Mouse (Mus musculus) macrophage (primary cell): Measurements from ENCODE around the gene Gstm3. TPM values are rescaled to one million over a fixed set of nuclear protein-coding genes. Genes with fewer than 3 reads are reported as not detected.
"Not testable (repeated sequence)": the region's sequence is repeated elsewhere in the genome, so short reads cannot be mapped to it uniquely, and the experiment has no call there.

Experiments used
- H3K27ac ChIP-seq: fragments of 350-480 bp; formaldehyde crosslinking; 2 replicates; pipeline ENCODE4 v1.9.0; 2021
- H3K36me3 ChIP-seq: fragments of 350-480 bp; formaldehyde crosslinking; 2 replicates; pipeline ENCODE4 v1.9.0; 2021; ENCODE audit errors: inconsistent target
- H3K4me3 ChIP-seq: fragments of 350-480 bp; formaldehyde crosslinking; 2 replicates; pipeline ENCODE4 v1.9.0; 2021; ENCODE audit errors: inconsistent target
- H3K79me2 ChIP-seq: fragments of 350-480 bp; formaldehyde crosslinking; 2 replicates; pipeline ENCODE4 v1.9.0; 2021; ENCODE audit errors: inconsistent target
- WGBS: methylation state at CpG from one replicate; pipeline ENCODE4 v1.1.7; 2026; ENCODE audit warnings: inconsistent platforms; ENCODE audit not compliant: missing documents; 5-methylcytosine and 5-hydroxymethylcytosine counted together
- polyA plus RNA-seq: library from polyadenylated mRNA; stranded (reverse); fragments of 250-400 nt; gene quantifications from 3 replicates; pipeline ENCODE4 v1.2.4, GENCODE M21; 2018; ENCODE audit warnings: inconsistent platforms

Gene Gstm3
- polyA plus RNA-seq, 1 experiment from 2014 or later = not detected

GRCm38 (mm10) chr3:107953906-107954305, 15.2 kb downstream of the Gstm3 start:
- no peak overlapping the region for H3K27ac ChIP-seq
- H3K79me2 ChIP-seq = no peaks in the 10 kb centered on the region
- WGBS = 92% methylated on average over 5 of the region's 5 CpGs
- H3K36me3 ChIP-seq = no peaks in the 10 kb centered on the region
- H3K4me3 ChIP-seq = no peak overlapping the region

GRCm38 (mm10) chr3:107953328-107953755, 15.7 kb downstream of the Gstm3 start:
- Histone ChIP-seq H3K36me3 (no peaks in the 10 kb centered on the region), H3K4me3 (no peak overlapping the region), H3K27ac (no peak overlapping the region), H3K79me2 (no peaks in the 10 kb centered on the region)
- WGBS = 31% methylated on average over 6 of the region's 6 CpGs

- WGBS = 93% methylated on average over 8 of the region's 11 CpGs
- Histone ChIP-seq H3K79me2 (no peaks in the 10 kb centered on the region), H3K4me3 (no peak overlapping the region), H3K27ac (no peak overlapping the region), H3K36me3 (no peaks in the 10 kb centered on the region)
Measured at GRCm38 (mm10) chr3:107950531-107950930, 18.6 kb downstream of the Gstm3 start.

GRCm38 (mm10) chr3:107949461-107949860, 19.6 kb downstream of the Gstm3 start:
- WGBS = 77% methylated on average over 1 of the region's 1 CpGs
- not testable (repeated sequence) for H3K79me2 ChIP-seq, H3K27ac ChIP-seq, H3K36me3 ChIP-seq, H3K4me3 ChIP-seq

DNA sequence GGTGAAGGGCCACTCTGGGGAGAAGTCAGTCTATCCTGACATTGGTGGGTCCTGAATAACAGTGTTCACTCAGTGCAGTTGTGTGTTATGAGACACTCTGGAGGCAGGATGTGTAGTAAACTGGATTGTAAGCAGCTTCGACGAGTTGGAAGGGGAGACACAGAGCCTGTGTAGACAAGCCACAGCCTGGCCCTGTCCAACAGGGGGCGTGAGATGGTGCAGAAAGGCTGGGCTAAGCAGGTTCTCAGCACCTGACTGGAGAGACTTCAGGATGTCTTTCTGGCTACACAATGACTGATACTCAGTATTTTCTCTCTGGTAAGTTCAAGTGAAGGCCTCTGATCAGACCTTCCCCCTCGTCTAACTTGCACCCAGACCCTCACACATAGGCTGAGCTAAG, 23.4 kb downstream of the Gstm3 start:
- Histone ChIP-seq H3K36me3 (no peaks in the 10 kb centered on the region), H3K27ac (no peak overlapping the region), H3K4me3 (no peak overlapping the region), H3K79me2 (no peaks in the 10 kb centered on the region)
- WGBS = 79% methylated on average over 4 of the region's 4 CpGs

DNA sequence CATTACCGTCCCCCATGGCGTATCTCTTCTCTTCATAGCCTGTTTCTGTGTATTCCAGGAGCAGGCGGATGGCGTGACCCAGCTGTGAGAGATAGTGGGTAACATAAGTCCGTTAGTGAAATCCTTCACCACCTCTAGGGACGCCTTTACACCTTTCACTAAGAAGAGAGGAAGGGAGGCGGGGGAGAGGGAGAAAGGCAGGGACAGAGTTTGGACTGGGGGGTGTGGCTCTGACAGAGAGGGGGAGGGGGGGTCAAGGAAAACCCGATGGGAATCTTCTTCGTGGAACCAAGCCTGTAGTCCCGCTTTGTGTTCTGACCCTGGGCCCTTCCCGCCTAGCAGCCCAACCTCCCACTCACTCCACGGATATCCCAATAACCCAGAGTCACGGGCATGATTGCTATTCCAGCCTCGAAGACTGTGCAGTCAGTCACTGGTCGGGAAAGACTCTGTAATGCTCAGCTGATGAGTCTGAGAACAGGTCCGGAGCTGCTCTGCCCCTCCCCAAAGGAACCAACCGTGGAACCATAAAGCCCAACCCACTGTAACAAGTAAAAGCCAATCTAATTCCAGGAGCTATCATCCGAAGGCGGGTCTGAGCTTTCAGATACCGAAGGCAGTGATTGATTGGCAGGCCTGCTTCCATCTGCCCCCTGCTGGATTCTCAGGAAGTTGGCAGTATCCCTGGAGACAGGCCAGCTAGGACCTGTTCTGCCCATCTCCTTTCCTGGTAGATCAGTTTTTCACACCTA, 25.7 kb downstream of the Gstm3 start, which contains the start of gene Gstm6:
TSS of gene Gstm6 (minus strand) at position 511 of the 752 bp plus-strand sequence.
- WGBS = 82% methylated on average over 20 of the region's 20 CpGs
- no peak within 1 kb of the TSS for H3K4me3 ChIP-seq

DNA sequence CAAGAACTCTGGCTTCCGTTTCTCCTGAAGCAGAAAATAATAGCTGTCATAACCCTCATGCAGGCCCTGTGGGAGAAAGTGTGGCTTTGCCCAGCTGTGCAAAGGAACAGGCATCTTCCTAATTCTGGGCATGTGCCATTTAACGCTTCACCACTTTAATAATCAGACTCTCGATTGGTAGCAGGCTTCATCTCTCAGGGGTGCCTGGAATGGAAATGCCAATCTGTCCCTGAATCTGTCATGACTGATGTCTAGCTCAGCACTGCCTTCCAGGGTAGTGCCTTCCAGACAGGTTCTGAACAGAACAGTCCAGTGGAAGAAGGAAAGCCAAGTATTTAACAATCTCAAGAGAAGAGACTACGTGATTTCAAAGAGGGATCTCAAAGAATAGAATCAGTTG, 27.8 kb downstream of the Gstm3 start:
- Histone ChIP-seq H3K4me3 (no peak overlapping the region), H3K27ac (no peak overlapping the region), H3K36me3 (no peaks in the 10 kb centered on the region), H3K79me2 (no peaks in the 10 kb centered on the region)
- 94% methylated on average over 4 of the region's 4 CpGs for WGBS

More for the DNA sequence above, 25.7 kb downstream of the Gstm3 start, which contains the start of gene Gstm6:
- H3K27ac ChIP-seq = no peak within 1 kb of the TSS
- no peaks in the 10 kb centered on the region for H3K36me3 ChIP-seq
- H3K79me2 ChIP-seq = no peaks in the 10 kb centered on the region

GRCm38 (mm10) chr3:107940524-107940923, 28.6 kb downstream of the Gstm3 start:
- WGBS = 69% methylated on average over 7 of the region's 7 CpGs
- Histone ChIP-seq H3K79me2 (no peaks in the 10 kb centered on the region), H3K36me3 (no peaks in the 10 kb centered on the region), H3K4me3 (no peak overlapping the region), H3K27ac (no peak overlapping the region)

- 11% methylated on average over 4 of the region's 4 CpGs for WGBS
- Histone ChIP-seq H3K4me3 (no peak overlapping the region), H3K27ac (peak overlapping the region; percentile 55), H3K36me3 (no peaks in the 10 kb centered on the region), H3K79me2 (no peaks in the 10 kb centered on the region)
Measured at GRCm38 (mm10) chr3:107939830-107940229, 29.3 kb downstream of the Gstm3 start.

DNA sequence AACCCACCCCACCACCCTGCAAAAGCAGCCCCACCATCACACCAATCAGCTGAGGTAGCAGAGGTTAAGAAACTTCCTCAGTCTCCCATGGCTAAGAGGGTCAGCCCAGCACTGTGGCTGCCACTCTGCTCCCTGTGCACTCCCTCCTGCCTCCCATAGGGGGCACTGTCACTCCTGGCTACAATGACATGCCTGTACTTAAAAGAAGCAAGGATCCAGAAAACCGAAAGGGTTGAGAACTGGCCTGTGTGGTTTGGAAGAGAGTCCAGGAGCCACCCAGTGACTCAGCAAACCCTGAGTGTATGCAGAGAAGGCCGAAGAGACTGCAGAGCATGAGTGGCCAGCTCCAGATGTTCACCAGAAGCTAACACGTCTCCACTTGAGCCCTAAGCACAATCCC, 29.7 kb downstream of the Gstm3 start:
- Histone ChIP-seq H3K36me3 (no peaks in the 10 kb centered on the region), H3K4me3 (no peak overlapping the region), H3K79me2 (no peaks in the 10 kb centered on the region), H3K27ac (peak overlapping the region; percentile 55)
- WGBS = 8% methylated on average over 3 of the region's 3 CpGs

DNA sequence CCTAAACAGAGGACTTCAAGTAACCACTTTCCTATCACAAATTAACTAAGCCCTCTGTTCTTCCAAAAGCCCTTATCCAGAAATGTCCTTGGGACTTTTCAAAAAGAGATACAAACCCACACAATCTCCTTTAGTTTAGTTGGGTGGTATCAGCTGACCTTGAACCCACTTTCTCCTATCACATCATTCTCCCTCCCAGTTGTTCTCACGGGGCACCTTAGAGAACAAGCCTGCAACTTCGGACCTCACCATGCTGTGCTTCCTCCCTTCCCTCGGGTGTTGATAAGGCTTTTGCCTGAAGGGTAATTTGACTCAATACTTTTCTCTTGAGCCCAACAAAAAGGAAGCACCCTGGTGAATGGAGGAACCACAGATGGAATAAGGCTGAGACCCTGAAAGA, 33.2 kb downstream of the Gstm3 start:
- Histone ChIP-seq H3K36me3 (no peaks in the 10 kb centered on the region), H3K4me3 (no peak overlapping the region), H3K27ac (no peak overlapping the region), H3K79me2 (no peaks in the 10 kb centered on the region)
- WGBS = 65% methylated on average over 3 of the region's 3 CpGs

- Histone ChIP-seq H3K4me3 (no peak overlapping the region), H3K36me3 (no peaks in the 10 kb centered on the region), H3K79me2 (no peaks in the 10 kb centered on the region), H3K27ac (no peak overlapping the region)
- WGBS = 89% methylated on average over 3 of the region's 3 CpGs
Measured at GRCm38 (mm10) chr3:107935268-107935667, 33.8 kb downstream of the Gstm3 start.

DNA sequence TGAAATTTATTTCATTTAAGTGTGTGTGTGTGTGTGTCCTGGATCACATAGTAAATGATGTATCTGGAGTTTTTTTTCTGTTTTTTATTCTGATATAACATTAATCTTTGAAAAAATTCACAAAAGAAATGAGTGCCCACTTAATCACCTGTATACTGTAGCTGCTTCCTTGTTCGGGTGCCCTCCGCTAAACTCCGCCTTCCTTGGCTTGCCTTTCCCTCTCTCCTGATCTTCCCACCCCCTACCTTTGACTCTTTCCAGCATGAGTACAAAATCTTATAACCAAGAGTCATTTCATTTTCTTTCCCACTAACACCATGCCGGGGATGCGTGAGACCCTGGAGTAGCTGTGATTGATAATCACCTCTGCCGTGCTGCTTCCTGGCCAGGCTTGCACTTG, 37.0 kb downstream of the Gstm3 start:
- H3K4me3 ChIP-seq = no peak overlapping the region
- no peak overlapping the region for H3K27ac ChIP-seq
- H3K36me3 ChIP-seq = no peaks in the 10 kb centered on the region
- 88% methylated on average over 6 of the region's 6 CpGs for WGBS
- H3K79me2 ChIP-seq = no peaks in the 10 kb centered on the region

DNA sequence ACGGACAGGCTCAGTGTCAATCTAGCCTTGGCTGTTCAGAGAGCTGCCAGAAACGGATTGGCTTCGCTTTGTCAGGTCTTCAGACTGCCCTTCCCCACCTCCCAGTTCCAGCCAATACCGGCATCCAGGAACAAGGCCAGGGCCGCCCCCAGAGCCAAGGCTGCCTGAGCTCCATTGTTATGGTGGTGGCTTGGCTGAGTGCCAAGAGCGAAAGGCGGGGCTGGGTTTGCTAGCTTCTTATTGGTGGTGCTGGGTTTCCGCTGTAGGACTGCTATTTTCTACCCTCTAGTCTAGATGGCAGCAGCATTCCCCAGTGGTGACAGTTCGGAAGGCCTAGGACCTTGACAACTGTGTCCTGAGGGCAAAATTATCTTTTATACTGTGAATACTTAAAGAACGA, 37.4 kb downstream of the Gstm3 start, which contains the start of gene Gstm7:
TSS of gene Gstm7 (minus strand) at position 148 of the 400 bp plus-strand sequence.
- H3K79me2 ChIP-seq = no peaks in the 10 kb centered on the region
- H3K27ac ChIP-seq = no peak within 1 kb of the TSS
- no peaks in the 10 kb centered on the region for H3K36me3 ChIP-seq
- no peak within 1 kb of the TSS for H3K4me3 ChIP-seq
- 31% methylated on average over 10 of the region's 10 CpGs for WGBS

DNA sequence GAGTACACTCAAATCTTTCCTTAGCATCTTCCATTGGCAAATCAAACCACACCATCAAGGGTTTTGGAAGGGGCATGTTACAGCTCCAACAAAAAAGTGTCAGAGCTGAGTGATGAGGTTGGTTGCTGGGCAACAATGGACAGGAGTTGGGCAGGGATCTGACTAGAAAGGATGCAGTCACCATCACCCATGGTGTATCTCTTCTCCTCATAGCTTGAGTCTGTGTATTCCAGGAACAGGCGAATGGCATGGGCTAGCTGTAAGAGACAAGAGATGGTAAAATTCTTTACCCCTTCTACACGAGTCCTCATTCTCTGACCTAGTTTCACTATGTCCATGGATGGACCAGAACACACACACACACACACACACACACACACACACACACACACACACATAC, 37.9 kb downstream of the Gstm3 start:
- no peak overlapping the region for H3K4me3 ChIP-seq
- 60% methylated on average over 2 of the region's 2 CpGs for WGBS
- no peaks in the 10 kb centered on the region for H3K79me2 ChIP-seq
- no peaks in the 10 kb centered on the region for H3K36me3 ChIP-seq
- no peak overlapping the region for H3K27ac ChIP-seq

DNA sequence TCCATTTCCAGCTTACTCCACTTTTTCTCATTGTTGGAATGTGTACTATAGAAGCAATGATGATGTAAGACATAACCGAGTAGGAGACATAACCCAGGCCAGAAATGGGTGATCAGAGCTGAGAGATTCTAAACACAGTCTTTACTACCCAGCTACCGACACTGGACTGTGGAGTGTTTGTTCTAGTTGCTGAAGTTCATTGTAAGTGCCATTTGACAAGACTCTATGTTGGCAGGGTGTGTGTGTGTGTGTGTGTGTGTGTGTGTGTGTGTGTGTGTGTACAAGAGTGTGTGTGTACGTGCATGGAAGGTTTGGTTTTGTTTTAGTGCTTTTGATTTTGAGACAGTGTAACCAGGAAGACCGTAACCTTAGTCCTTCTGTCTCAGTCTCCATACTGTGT, 39.4 kb downstream of the Gstm3 start:
- no peaks in the 10 kb centered on the region for H3K36me3 ChIP-seq
- H3K4me3 ChIP-seq = no peak overlapping the region
- no peaks in the 10 kb centered on the region for H3K79me2 ChIP-seq
- whole genome bisulfite sequencing = 84% methylated on average over 4 of the region's 4 CpGs
- no peak overlapping the region for H3K27ac ChIP-seq
